Mouse (Mus musculus) thymus, adult 2 months (tissue): ENCODE measurements at regions not wholly inside any gene's neighbourhood (a gene's known extent, or its start where the extent isn't known, plus 50 kb on each side); places are given as distances from the start of the nearest gene placed in this dataset.

ENCODE experiments used
- CTCF ChIP-seq: fragments of 200-500 bp; IDR thresholded peaks from 2 replicates; pipeline ENCODE4 v1.5.1; 2012; ENCODE audit warnings: mild to moderate bottlenecking, control low read depth, low read length, moderate library complexity, borderline replicate concordance; ENCODE audit not compliant: control insufficient read depth, poor library complexity, insufficient read depth; ENCODE audit errors: extremely low read depth
- POLR2A ChIP-seq: fragments of 200-500 bp; IDR thresholded peaks from 2 replicates; pipeline ENCODE4 v1.6.1; 2012; ENCODE audit warnings: mild to moderate bottlenecking, low read length, control low read depth, moderate library complexity; ENCODE audit not compliant: control insufficient read depth, poor library complexity, insufficient read depth; ENCODE audit errors: extremely low read depth

- TF ChIP-seq CTCF (no peak), POLR2A (no peak)
Observed at GRCm38 (mm10) chr4:35364161-35364560, 138.2 kb upstream of the C9orf72 start.
